Mouse (Mus musculus): ENCODE measurements around the gene Slc26a5. TPM values are rescaled to one million over a fixed set of nuclear protein-coding genes. Genes with fewer than 3 reads are reported as not detected.
A peak's percentile ranks its signal among the peaks of the same experiment; 100 is the strongest.

Gene Slc26a5
- polyA plus RNA-seq (2015; fragmentation: Nextera tagmentation; extraction: Ambion mirVana), result not detected in 2 replicates

GRCm38 (mm10) chr5:21865346-21866107, at the start of gene Slc26a5:
TSS of gene Slc26a5 (minus strand) at chr5:21865604.
- peaks cover 8% of the 10 kb centered on the region; the same call in 1 of the 2 replicates for H3K27me3 ChIP-seq
- WGBS, result 1% methylated on average over 29 of the region's 29 CpGs
- no peaks in the 10 kb centered on the region for H3K9me3 ChIP-seq
- H3K9ac ChIP-seq, result peak within 1 kb of the TSS; percentile 38; the same call in 1 of the 2 replicates
- peak within 1 kb of the TSS; percentile 57 for H3K4me2 ChIP-seq
- peak within 1 kb of the TSS; percentile 30 for H3K4me3 ChIP-seq
- ATAC-seq (ENCODE audit: low read depth), result peak; percentile 59
- no peak within 1 kb of the TSS for H3K27ac ChIP-seq (replicated peaks)
- no peaks in the 10 kb centered on the region for H3K36me3 ChIP-seq
- peaks cover 15% of the 10 kb centered on the region for H3K4me1 ChIP-seq (replicated peaks)

- H3K27me3 ChIP-seq, result no peaks in the 10 kb centered on the region
- no peak overlapping the region for H3K4me3 ChIP-seq
- H3K27ac ChIP-seq (replicated peaks), result no peak overlapping the region
- 77% methylated on average over 3 of the region's 3 CpGs for WGBS
- H3K9ac ChIP-seq, result no peak overlapping the region
- no peak for ATAC-seq (ENCODE audit: low read depth)
- no peak overlapping the region for H3K4me2 ChIP-seq
- H3K9me3 ChIP-seq, result 0 out of 2 replicates have a peak, but pooled peaks cover 3% of the 10 kb centered on the region
- H3K4me1 ChIP-seq (replicated peaks), result no peaks in the 10 kb centered on the region
- H3K36me3 ChIP-seq, result peaks cover 19% of the 10 kb centered on the region
Observed at GRCm38 (mm10) chr5:21914776-21915175, 49.4 kb upstream of the Slc26a5 start.

- WGBS, result 91% methylated on average over 23 of the region's 23 CpGs
- no peak for ATAC-seq (ENCODE audit: low read depth)
- Histone ChIP-seq H3K9ac (no peak overlapping the region), H3K36me3 (peaks cover 8% of the 10 kb centered on the region), H3K9me3 (0 out of 2 replicates have a peak, but pooled peaks cover 3% of the 10 kb centered on the region), H3K4me2 (no peak overlapping the region), H3K4me1 (replicated peaks) (no peaks in the 10 kb centered on the region), H3K27me3 (no peaks in the 10 kb centered on the region), H3K27ac (replicated peaks) (no peak overlapping the region), H3K4me3 (no peak overlapping the region)
Observed at GRCm38 (mm10) chr5:21912835-21913530, 47.6 kb upstream of the Slc26a5 start.

GRCm38 (mm10) chr5:21910726-21911125, 45.3 kb upstream of the Slc26a5 start:
- WGBS, result 94% methylated on average over 12 of the region's 12 CpGs
- ATAC-seq (ENCODE audit: low read depth), result no peak
- Histone ChIP-seq H3K9ac (no peak overlapping the region), H3K36me3 (peaks cover 8% of the 10 kb centered on the region), H3K27me3 (no peaks in the 10 kb centered on the region), H3K4me1 (replicated peaks) (no peaks in the 10 kb centered on the region), H3K9me3 (no peaks in the 10 kb centered on the region), H3K27ac (replicated peaks) (no peak overlapping the region), H3K4me2 (no peak overlapping the region), H3K4me3 (no peak overlapping the region)

GRCm38 (mm10) chr5:21909713-21910112, 44.3 kb upstream of the Slc26a5 start:
- 86% methylated on average over 3 of the region's 3 CpGs for WGBS
- H3K27me3 ChIP-seq, result no peaks in the 10 kb centered on the region
- H3K4me1 ChIP-seq (replicated peaks), result no peaks in the 10 kb centered on the region
- ATAC-seq (ENCODE audit: low read depth), result no peak
- no peak overlapping the region for H3K27ac ChIP-seq (replicated peaks)
- H3K36me3 ChIP-seq, result peaks cover 8% of the 10 kb centered on the region
- no peak overlapping the region for H3K4me2 ChIP-seq
- no peak overlapping the region for H3K4me3 ChIP-seq
- no peak overlapping the region for H3K9ac ChIP-seq
- H3K9me3 ChIP-seq, result no peaks in the 10 kb centered on the region

- Histone ChIP-seq H3K9me3 (no peaks in the 10 kb centered on the region), H3K4me1 (replicated peaks) (no peaks in the 10 kb centered on the region; the same call in 1 of the 2 replicates), H3K36me3 (peaks cover 23% of the 10 kb centered on the region), H3K9ac (no peak overlapping the region), H3K4me2 (no peak overlapping the region), H3K27me3 (no peaks in the 10 kb centered on the region), H3K4me3 (no peak overlapping the region), H3K27ac (replicated peaks) (no peak overlapping the region)
- WGBS, result 73% methylated on average over 12 of the region's 12 CpGs
- no peak for ATAC-seq (ENCODE audit: low read depth)
Observed at GRCm38 (mm10) chr5:21901411-21901810, 36.0 kb upstream of the Slc26a5 start.

- Histone ChIP-seq H3K36me3 (peaks cover 28% of the 10 kb centered on the region), H3K9ac (no peak overlapping the region), H3K4me3 (no peak overlapping the region), H3K27me3 (no peaks in the 10 kb centered on the region), H3K9me3 (no peaks in the 10 kb centered on the region), H3K4me1 (replicated peaks) (no peaks in the 10 kb centered on the region; the same call in 1 of the 2 replicates), H3K27ac (replicated peaks) (no peak overlapping the region), H3K4me2 (no peak overlapping the region)
- no peak for ATAC-seq (ENCODE audit: low read depth)
- WGBS, result 75% methylated on average over 6 of the region's 6 CpGs
Observed at GRCm38 (mm10) chr5:21900891-21901290, 35.5 kb upstream of the Slc26a5 start.

GRCm38 (mm10) chr5:21898875-21899274, 33.5 kb upstream of the Slc26a5 start:
- H3K9me3 ChIP-seq, result no peaks in the 10 kb centered on the region
- H3K36me3 ChIP-seq, result peaks cover 39% of the 10 kb centered on the region
- no peak overlapping the region for H3K4me2 ChIP-seq
- no peak for ATAC-seq (ENCODE audit: low read depth)
- no peak overlapping the region for H3K4me3 ChIP-seq
- no peaks in the 10 kb centered on the region; the same call in 1 of the 2 replicates for H3K4me1 ChIP-seq (replicated peaks)
- no peak overlapping the region for H3K9ac ChIP-seq
- no peaks in the 10 kb centered on the region for H3K27me3 ChIP-seq
- 85% methylated on average over 6 of the region's 6 CpGs for WGBS
- peak overlapping the region; percentile 33; the same call in 1 of the 2 replicates for H3K27ac ChIP-seq (replicated peaks)

GRCm38 (mm10) chr5:21896586-21896985, 31.2 kb upstream of the Slc26a5 start:
- H3K9ac ChIP-seq, result no peak overlapping the region
- no peak for ATAC-seq (ENCODE audit: low read depth)
- H3K36me3 ChIP-seq, result peaks cover 27% of the 10 kb centered on the region
- no peaks in the 10 kb centered on the region for H3K27me3 ChIP-seq
- no peaks in the 10 kb centered on the region; the same call in 1 of the 2 replicates for H3K4me1 ChIP-seq (replicated peaks)
- no peak overlapping the region for H3K4me3 ChIP-seq
- no peak overlapping the region for H3K4me2 ChIP-seq
- no peaks in the 10 kb centered on the region for H3K9me3 ChIP-seq
- 66% methylated on average over 14 of the region's 14 CpGs for WGBS
- no peak overlapping the region for H3K27ac ChIP-seq (replicated peaks)

GRCm38 (mm10) chr5:21894168-21894567, 28.8 kb upstream of the Slc26a5 start:
- Histone ChIP-seq H3K36me3 (peaks cover 25% of the 10 kb centered on the region), H3K27ac (replicated peaks) (no peak overlapping the region), H3K4me2 (no peak overlapping the region), H3K4me1 (replicated peaks) (no peaks in the 10 kb centered on the region; the same call in 1 of the 2 replicates), H3K9me3 (no peaks in the 10 kb centered on the region), H3K4me3 (no peak overlapping the region), H3K9ac (no peak overlapping the region), H3K27me3 (no peaks in the 10 kb centered on the region)
- no peak for ATAC-seq (ENCODE audit: low read depth)
- WGBS, result 87% methylated on average over 3 of the region's 3 CpGs

- peak overlapping the region; percentile 57; the same call in 1 of the 2 replicates for H3K4me2 ChIP-seq
- peaks cover 8% of the 10 kb centered on the region; the same call in 1 of the 2 replicates for H3K27me3 ChIP-seq
- no peak for ATAC-seq (ENCODE audit: low read depth)
- no peak overlapping the region for H3K4me3 ChIP-seq
- no peaks in the 10 kb centered on the region for H3K36me3 ChIP-seq
- no peaks in the 10 kb centered on the region for H3K9me3 ChIP-seq
- WGBS, result 67% methylated on average over 8 of the region's 8 CpGs
- H3K9ac ChIP-seq, result no peak overlapping the region
- H3K27ac ChIP-seq (replicated peaks), result no peak overlapping the region
- peaks cover 15% of the 10 kb centered on the region for H3K4me1 ChIP-seq (replicated peaks)
Observed at GRCm38 (mm10) chr5:21866750-21867149, 1.3 kb upstream of the Slc26a5 start.

GRCm38 (mm10) chr5:21866311-21866712, 908 bp upstream of the Slc26a5 start:
- peaks cover 8% of the 10 kb centered on the region; the same call in 1 of the 2 replicates for H3K27me3 ChIP-seq
- H3K4me1 ChIP-seq (replicated peaks), result peaks cover 15% of the 10 kb centered on the region
- no peaks in the 10 kb centered on the region for H3K9me3 ChIP-seq
- H3K9ac ChIP-seq, result no peak overlapping the region
- peak overlapping the region; percentile 30 for H3K4me3 ChIP-seq
- ATAC-seq (ENCODE audit: low read depth), result peak; percentile 79
- H3K27ac ChIP-seq (replicated peaks), result no peak overlapping the region
- no peaks in the 10 kb centered on the region for H3K36me3 ChIP-seq
- 8% methylated on average over 6 of the region's 6 CpGs for WGBS
- peak overlapping the region; percentile 57 for H3K4me2 ChIP-seq
